Mouse (Mus musculus) hindbrain, embryonic 13.5 days (tissue): Measurements from ENCODE around the gene Paxip1. TPM values are rescaled to one million over a fixed set of nuclear protein-coding genes. Genes with fewer than 3 reads are reported as not detected.
A peak's percentile ranks its signal among the peaks of the same experiment; 100 is the strongest.

Source experiments
- ATAC-seq: fragments of 200-750 bp; cut with Nextera tagmentation; 2 replicates; pipeline ENCODE4 v1.8.0; 2017; ENCODE audit warnings: moderate TSS enrichment; ENCODE audit not compliant: low FRiP score
- H3K27ac ChIP-seq: fragments of 300-500 bp; sonication (generic); 2 replicates; pipeline ENCODE4 v1.5.1; 2015; ENCODE audit warnings: inconsistent platforms, mild to moderate bottlenecking, moderate library complexity
- H3K27me3 ChIP-seq: fragments of 300-500 bp; sonication (generic); 2 replicates; pipeline ENCODE4 v1.6.1; 2015; ENCODE audit warnings: mild to moderate bottlenecking, inconsistent platforms
- H3K36me3 ChIP-seq: fragments of 300-500 bp; sonication (generic); 2 replicates; pipeline ENCODE4 v1.6.1; 2015; ENCODE audit warnings: mild to moderate bottlenecking, inconsistent platforms
- H3K4me1 ChIP-seq: fragments of 300-500 bp; sonication (generic); replicated peaks from 2 replicates; pipeline ENCODE4 v1.6.1; 2015; ENCODE audit warnings: inconsistent platforms
- H3K4me2 ChIP-seq: fragments of 300-500 bp; sonication (generic); 2 replicates; pipeline ENCODE4 v1.6.1; 2015; ENCODE audit warnings: inconsistent platforms, mild to moderate bottlenecking, moderate library complexity
- H3K4me3 ChIP-seq: fragments of 300-500 bp; sonication (generic); 2 replicates; pipeline ENCODE4 v1.5.1; 2015; ENCODE audit warnings: mild to moderate bottlenecking, inconsistent platforms
- H3K9ac ChIP-seq: fragments of 300-500 bp; sonication (generic); 2 replicates; pipeline ENCODE4 v1.6.1; 2015; ENCODE audit warnings: mild to moderate bottlenecking, inconsistent platforms
- H3K9me3 ChIP-seq: fragments of 300-500 bp; sonication (generic); 2 replicates; pipeline ENCODE4 v1.6.1; 2016; ENCODE audit warnings: inconsistent platforms
- WGBS: fragments of 180-500 bp; shearing (Covaris S2); methylation state at CpG from one replicate; pipeline ENCODE4 v1.1.7; 2015; 5-methylcytosine and 5-hydroxymethylcytosine counted together
- polyA plus RNA-seq: library from polyadenylated mRNA; unstranded; fragments of >200 nt; fragmentation: Nextera tagmentation; extraction: Ambion mirVana; gene quantifications from 2 replicates; pipeline ENCODE4 v1.2.1, GENCODE M21; 2015

The Paxip1 gene
- polyA plus RNA-seq = 25.7 and 26.2 TPM in 2 replicates

DNA sequence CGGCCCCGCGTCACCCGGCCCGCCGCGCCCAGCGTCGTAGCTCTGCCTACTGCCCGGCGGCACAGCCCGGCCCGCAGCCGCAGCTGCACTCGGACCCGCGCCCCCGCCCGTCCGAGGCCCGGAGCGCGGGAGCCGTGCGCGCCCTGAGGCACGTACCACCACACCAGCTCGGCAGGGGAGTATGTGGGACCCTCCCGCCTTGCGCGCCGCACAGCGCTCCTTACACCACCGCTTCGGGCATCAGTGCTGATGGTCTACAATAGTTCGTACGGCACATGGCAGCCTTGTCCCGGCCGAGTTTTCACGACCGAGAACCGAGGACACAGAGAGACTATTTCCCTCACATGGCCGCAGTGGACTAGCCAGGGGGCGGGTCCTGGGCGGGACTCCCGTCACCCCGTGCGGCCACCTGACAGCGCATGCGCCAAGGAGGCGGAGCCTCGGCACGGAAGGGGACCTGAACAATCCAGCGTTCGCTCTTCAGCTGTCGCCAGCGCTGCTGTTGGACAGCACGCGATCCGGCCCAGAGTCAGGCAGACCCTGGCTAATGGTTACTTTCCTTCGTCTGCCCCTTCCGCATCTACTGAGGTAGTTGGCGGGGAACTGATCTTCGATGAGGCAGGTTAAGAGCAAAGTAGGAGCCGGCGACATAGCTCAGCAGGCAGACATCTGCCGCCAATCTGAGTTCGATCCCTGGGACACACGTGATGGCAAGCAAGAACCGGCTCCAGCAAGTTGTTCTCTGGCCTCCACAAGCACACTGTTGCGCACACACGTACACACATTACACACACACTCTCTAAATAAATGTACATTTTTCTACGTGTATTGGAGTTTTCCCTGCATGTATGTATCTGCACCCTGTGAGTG, at the start of gene Paxip1:
TSS of gene Paxip1 (minus strand) at position 389 of the 870 bp plus-strand sequence.
- Histone ChIP-seq H3K27me3 (no peaks in the 10 kb centered on the region), H3K4me3 (peak within 1 kb of the TSS; percentile 80), H3K36me3 (peaks cover 22% of the 10 kb centered on the region), H3K27ac (peak within 1 kb of the TSS; percentile 96), H3K9me3 (no peaks in the 10 kb centered on the region), H3K4me1 (peaks cover 25% of the 10 kb centered on the region), H3K4me2 (peak within 1 kb of the TSS; percentile 75), H3K9ac (peak within 1 kb of the TSS; percentile 90)
- peak; percentile 98 for ATAC-seq
- WGBS = under 1% methylated on average over 64 of the region's 73 CpGs

DNA sequence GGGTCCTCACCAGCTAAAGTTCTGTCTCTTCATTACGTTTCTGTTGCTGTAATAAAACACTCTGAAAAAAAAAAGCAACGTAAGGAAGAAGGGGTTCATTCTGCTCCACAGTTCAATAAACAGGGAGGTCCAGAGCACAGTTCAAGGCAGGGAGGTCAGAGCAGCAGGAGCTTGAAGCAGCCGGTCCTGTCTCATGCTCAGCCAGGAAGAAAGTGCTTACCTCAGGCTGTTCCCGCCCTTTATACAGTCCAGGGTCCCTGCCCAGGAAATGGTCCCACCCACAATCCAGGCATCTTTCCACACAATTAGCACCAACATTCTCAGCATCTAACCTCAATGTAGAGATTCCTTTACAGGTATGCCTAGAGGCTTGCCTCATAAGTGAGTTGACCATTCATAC, 46.6 kb upstream of the Paxip1 start:
- H3K4me1 ChIP-seq = peaks cover 10% of the 10 kb centered on the region

DNA sequence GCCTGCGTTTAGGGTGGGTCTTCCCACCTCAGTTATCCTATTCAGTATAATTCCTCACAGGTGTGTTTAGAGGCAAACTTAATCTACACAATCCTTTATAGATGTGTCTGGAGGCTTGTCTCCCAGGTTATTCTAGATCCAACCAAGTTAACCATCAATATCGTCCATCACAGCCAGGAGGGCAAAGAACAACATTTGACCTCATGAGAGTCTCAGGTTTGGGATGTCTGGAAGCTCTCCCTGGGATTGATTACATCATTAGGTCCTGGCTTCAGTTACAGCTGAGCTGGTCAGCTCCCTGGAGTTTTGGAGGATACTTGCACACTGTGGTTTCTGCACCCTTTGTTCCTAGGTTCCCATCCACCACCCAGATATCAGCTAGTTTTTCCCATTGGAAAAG, 43.6 kb upstream of the Paxip1 start:
- Histone ChIP-seq H3K27me3 (no peaks in the 10 kb centered on the region), H3K36me3 (no peaks in the 10 kb centered on the region), H3K4me2 (no peak overlapping the region), H3K9ac (no peak overlapping the region), H3K4me1 (no peaks in the 10 kb centered on the region), H3K4me3 (no peak overlapping the region), H3K27ac (no peak overlapping the region), H3K9me3 (no peaks in the 10 kb centered on the region)
- ATAC-seq = no peak
- 89% methylated on average over 2 of the region's 2 CpGs for WGBS

More for the DNA sequence above, 46.6 kb upstream of the Paxip1 start:
- no peak overlapping the region for H3K4me3 ChIP-seq
- H3K27me3 ChIP-seq = peaks cover 21% of the 10 kb centered on the region
- ATAC-seq = no peak
- H3K9me3 ChIP-seq = no peaks in the 10 kb centered on the region
- no peaks in the 10 kb centered on the region for H3K36me3 ChIP-seq
- H3K27ac ChIP-seq = no peak overlapping the region
- WGBS = 44% methylated on average over 4 of the region's 4 CpGs
- H3K9ac ChIP-seq = no peak overlapping the region
- H3K4me2 ChIP-seq = no peak overlapping the region

DNA sequence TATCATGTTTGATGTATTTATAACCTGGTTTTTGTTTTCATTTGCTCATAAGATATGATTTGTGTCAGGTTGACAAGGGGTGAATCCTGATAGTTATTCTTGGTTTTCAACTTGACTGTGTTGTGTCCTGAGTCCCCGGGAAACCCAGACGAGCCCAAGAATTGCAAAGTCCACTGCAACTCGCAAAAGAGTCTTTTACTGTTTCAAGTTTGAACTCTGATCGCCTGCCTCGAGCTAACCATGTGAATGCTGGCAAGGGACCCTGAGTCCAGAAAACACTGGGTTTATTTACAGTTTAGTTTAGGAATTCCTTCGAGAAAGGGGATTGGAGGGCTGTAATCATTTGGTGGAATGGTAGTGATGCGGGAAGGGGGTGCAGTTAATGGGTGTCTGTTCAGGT, 36.5 kb upstream of the Paxip1 start:
- Histone ChIP-seq H3K4me2 (no peak overlapping the region), H3K9ac (no peak overlapping the region), H3K4me3 (no peak overlapping the region), H3K36me3 (no peaks in the 10 kb centered on the region), H3K27me3 (no peaks in the 10 kb centered on the region), H3K9me3 (no peaks in the 10 kb centered on the region), H3K4me1 (no peaks in the 10 kb centered on the region), H3K27ac (no peak overlapping the region)
- WGBS = 88% methylated on average over 7 of the region's 7 CpGs
- ATAC-seq = no peak

DNA sequence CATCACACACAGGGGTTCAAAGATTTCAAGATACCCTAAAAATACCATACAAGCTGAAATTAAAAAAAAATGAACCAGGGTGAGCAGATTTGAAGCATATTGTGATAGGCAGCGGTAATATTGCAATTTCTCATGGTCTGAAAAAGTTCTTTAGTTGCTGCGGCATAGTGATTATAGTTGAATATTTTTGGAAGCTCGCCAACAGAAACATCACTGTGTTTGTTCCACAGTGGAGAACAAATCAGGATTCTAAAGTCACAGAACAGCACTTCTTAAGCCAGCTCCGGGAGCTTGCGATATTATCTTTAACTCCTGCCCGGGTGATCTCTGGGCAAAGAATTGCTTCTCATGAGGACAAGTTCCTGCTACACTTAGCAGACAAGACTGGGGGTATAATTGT, 29.7 kb upstream of the Paxip1 start:
- no peak overlapping the region for H3K27ac ChIP-seq
- no peak for ATAC-seq
- H3K4me3 ChIP-seq = no peak overlapping the region
- H3K4me2 ChIP-seq = no peak overlapping the region
- no peaks in the 10 kb centered on the region for H3K36me3 ChIP-seq
- H3K9ac ChIP-seq = no peak overlapping the region
- H3K9me3 ChIP-seq = no peaks in the 10 kb centered on the region
- no peaks in the 10 kb centered on the region for H3K27me3 ChIP-seq
- 75% methylated on average over 6 of the region's 6 CpGs for WGBS
- no peaks in the 10 kb centered on the region for H3K4me1 ChIP-seq

DNA sequence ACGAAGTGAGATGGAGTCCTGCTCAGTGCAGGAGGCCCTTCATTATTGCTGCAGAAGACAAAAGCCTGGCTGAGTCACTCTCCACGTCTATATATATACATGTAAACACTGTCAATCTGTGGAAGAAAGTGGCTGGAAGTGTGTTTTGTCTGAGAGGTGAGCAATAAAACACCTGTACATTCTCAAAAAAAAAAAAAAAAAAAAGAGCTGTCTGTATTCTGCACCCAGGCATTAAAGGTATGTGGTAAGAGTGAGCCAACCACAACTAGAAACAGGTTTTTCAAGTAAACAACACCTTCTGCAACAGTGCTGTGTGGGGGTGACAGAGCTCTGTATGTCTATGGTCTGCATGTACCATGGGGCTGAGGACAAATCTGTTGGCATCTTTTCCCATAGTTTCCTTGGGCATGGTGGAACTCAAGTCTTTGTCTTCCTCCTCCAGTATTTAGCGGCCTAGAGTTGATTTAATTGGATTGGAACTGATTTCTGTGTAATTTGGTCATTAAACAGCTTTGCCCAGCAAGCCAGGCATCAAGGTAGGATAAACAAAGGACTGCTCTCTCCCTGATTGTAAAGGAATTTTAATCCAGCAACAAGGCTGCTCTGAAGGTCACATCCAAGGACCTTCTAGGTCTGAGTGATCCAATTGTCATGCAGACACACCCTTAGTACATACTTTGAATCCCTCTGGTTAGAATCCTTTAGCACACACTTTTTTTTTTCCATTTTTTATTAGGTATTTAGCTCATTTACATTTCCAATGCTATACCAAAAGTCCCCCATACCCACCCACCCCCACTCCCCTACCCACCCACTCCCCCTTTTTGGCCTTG, 27.6 kb upstream of the Paxip1 start:
- no peak overlapping the region for H3K27ac ChIP-seq

DNA sequence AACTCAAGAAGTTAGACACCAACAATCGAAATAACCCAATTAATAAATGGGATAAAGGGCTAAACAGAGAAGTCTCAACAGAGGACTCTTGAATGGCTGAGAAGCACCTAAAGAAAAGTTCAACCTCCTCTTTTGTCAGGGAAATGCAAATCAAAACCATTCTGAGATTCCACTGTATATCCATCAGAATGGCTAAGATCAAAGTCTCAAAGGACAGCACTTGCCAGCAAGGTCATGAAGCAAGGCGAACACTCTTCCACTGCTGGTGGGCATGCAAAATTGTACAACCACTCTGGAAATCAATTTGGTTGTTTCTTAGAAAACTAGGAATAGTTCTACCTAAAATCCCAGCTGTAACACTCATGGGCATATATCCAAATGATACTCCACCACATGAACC, 22.8 kb upstream of the Paxip1 start:
- Histone ChIP-seq H3K27ac (no peak overlapping the region), H3K4me1 (no peaks in the 10 kb centered on the region), H3K27me3 (no peaks in the 10 kb centered on the region), H3K4me3 (no peak overlapping the region), H3K9me3 (no peaks in the 10 kb centered on the region), H3K36me3 (no peaks in the 10 kb centered on the region), H3K4me2 (no peak overlapping the region), H3K9ac (no peak overlapping the region)
- ATAC-seq = no peak
- 90% methylated on average over 2 of the region's 2 CpGs for WGBS

More for the DNA sequence above, 27.6 kb upstream of the Paxip1 start:
- Histone ChIP-seq H3K4me3 (no peak overlapping the region), H3K36me3 (no peaks in the 10 kb centered on the region), H3K4me2 (no peak overlapping the region), H3K9me3 (no peaks in the 10 kb centered on the region), H3K4me1 (no peaks in the 10 kb centered on the region), H3K27me3 (no peaks in the 10 kb centered on the region), H3K9ac (no peak overlapping the region)
- ATAC-seq = no peak
- WGBS = 68% methylated on average over 3 of the region's 3 CpGs

DNA sequence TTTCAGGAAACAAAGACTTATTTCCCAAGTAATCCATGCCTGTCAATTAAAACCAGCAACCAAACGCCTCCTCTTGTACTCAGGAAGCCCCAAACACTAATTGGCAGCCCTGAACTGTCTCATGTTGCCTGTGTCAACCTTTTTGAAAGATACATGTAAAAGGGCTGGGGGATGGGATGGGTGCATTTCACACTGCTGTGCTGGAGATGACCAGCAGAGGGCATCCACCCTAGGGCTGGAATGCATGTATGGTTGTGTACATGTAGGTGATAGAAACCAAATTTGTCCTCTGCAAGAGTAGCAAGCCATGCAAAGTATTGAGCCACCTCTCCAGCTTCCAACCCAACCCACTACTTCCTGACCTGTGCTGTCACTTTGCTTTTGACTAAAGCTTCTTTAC, 2.4 kb upstream of the Paxip1 start:
- no peaks in the 10 kb centered on the region for H3K36me3 ChIP-seq
- H3K4me1 ChIP-seq = peaks cover 25% of the 10 kb centered on the region
- no peaks in the 10 kb centered on the region for H3K27me3 ChIP-seq
- no peak overlapping the region for H3K27ac ChIP-seq
- H3K4me2 ChIP-seq = no peak overlapping the region
- 24% methylated on average over 1 of the region's 1 CpGs for WGBS
- H3K9ac ChIP-seq = no peak overlapping the region
- H3K4me3 ChIP-seq = no peak overlapping the region
- no peak for ATAC-seq
- no peaks in the 10 kb centered on the region for H3K9me3 ChIP-seq

DNA sequence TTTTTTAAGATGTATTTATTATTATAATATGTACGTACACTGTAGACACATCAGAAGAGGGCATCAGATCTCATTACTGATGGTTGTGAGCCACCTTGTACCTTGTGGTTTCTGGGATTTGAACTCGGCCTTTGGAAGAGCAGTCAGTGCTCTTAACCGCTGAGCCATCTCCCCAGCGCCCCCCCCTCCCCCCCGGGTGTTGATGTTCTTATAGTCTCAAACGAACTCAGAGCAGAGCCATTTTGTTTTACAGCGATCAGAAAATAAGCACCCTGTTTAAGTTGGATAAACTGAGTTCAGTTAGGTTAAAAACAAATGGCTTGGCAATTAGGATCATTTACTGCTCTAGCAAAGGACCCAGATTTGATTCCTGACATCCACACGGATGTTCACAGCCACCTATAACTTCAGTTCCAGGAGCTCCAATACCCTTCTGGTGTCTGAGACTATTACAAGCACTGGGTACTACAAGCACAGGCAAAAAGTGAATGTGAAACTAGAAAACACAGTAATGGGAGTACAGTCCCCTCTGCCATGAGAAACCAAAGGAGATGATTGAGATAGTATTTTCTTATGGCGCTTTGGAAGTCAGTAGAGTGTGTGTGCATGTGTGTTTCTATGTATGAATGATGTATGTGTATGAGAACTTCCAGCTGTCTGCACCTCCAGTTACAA, 1.2 kb upstream of the Paxip1 start:
- Histone ChIP-seq H3K9ac (peak overlapping the region; percentile 90; the same call in 1 of the 2 replicates), H3K27me3 (no peaks in the 10 kb centered on the region), H3K36me3 (peaks cover 11% of the 10 kb centered on the region), H3K27ac (no peak overlapping the region), H3K9me3 (no peaks in the 10 kb centered on the region), H3K4me2 (peak overlapping the region; percentile 75), H3K4me3 (peak overlapping the region; percentile 80), H3K4me1 (peaks cover 25% of the 10 kb centered on the region)
- 57% methylated on average over 9 of the region's 9 CpGs for WGBS
- ATAC-seq = no peak

DNA sequence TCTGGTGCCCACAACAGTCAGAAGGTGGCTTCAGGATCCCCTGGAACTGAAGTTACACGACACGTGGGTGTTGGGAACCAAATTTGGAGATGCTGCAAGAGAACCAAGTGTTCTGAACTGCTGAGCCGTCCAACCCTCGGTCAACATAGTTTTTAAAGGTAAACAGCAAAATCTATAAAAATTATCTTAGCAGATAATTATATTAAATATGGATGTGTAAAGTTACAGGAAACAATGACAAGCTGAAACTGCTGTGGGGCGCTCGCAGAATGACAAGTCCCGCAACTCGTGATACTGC, 631 bp upstream of the Paxip1 start:
- no peak for ATAC-seq

DNA sequence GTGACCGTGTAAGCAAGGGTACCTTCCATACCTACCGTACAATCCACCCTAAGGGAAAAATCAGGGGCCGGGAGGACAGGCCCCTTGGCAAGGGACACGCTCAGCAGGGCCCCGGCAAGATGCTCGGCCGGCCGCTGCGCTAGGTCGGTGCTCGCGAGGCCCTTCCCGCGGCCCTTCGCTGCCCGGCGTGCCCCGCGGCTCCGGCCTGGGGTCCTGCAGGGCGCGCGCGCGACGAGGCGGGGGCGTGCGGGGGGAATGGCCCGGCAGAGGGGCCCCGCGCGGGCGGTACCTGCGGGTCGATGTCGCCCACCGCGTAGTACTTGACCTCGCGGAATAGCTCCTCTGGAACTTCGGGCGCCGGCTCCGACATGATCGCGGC, 592 bp downstream of the Paxip1 start:
- under 1% methylated on average over 39 of the region's 47 CpGs for WGBS
- ATAC-seq = peak; percentile 89
- peaks cover 25% of the 10 kb centered on the region for H3K4me1 ChIP-seq
- H3K4me3 ChIP-seq = peak overlapping the region; percentile 80
- peak overlapping the region; percentile 75 for H3K4me2 ChIP-seq
- peak overlapping the region; percentile 96 for H3K27ac ChIP-seq
- peak overlapping the region; percentile 90 for H3K9ac ChIP-seq
- H3K36me3 ChIP-seq = peaks cover 28% of the 10 kb centered on the region
- no peaks in the 10 kb centered on the region for H3K27me3 ChIP-seq
- H3K9me3 ChIP-seq = no peaks in the 10 kb centered on the region

More for the DNA sequence above, 631 bp upstream of the Paxip1 start:
- WGBS = 20% methylated on average over 8 of the region's 8 CpGs
- Histone ChIP-seq H3K4me1 (peaks cover 25% of the 10 kb centered on the region), H3K9ac (peak overlapping the region; percentile 90), H3K4me2 (peak overlapping the region; percentile 75), H3K36me3 (peaks cover 17% of the 10 kb centered on the region), H3K27me3 (no peaks in the 10 kb centered on the region), H3K27ac (peak overlapping the region; percentile 96), H3K9me3 (no peaks in the 10 kb centered on the region), H3K4me3 (peak overlapping the region; percentile 80)
